Mouse (Mus musculus): ENCODE measurements around the gene Zzef1.

The Zzef1 gene

GRCm38 (mm10) chr11:72908391-72908790 is 112.4 kb downstream of the Zzef1 start:
- no peak for DNase-seq (ENCODE audit: low spot score in 2 of 2)

- DNase-seq (ENCODE audit: low spot score in 2 of 2): no peak
Measured at GRCm38 (mm10) chr11:72917299-72917996, 121.4 kb downstream of the Zzef1 start.

- no peak for DNase-seq (ENCODE audit: low spot score in 2 of 2)
Measured at GRCm38 (mm10) chr11:72923116-72923515, 127.1 kb downstream of the Zzef1 start.

GRCm38 (mm10) chr11:72924458-72924857 is 128.4 kb downstream of the Zzef1 start:
- no peak for DNase-seq (ENCODE audit: low spot score in 2 of 2)

- DNase-seq (ENCODE audit: low spot score in 2 of 2): no peak
Measured at GRCm38 (mm10) chr11:72925067-72925466, 129.0 kb downstream of the Zzef1 start.

- DNase-seq (ENCODE audit: low spot score in 2 of 2): peak in 1 of 2 experiments; percentile 47
Measured at GRCm38 (mm10) chr11:72926226-72926890, 130.3 kb downstream of the Zzef1 start.

GRCm38 (mm10) chr11:72928516-72928915 is 132.5 kb downstream of the Zzef1 start:
- DNase-seq (ENCODE audit: low spot score in 2 of 2): peak in 1 of 2 experiments; percentile 39

- no peak for DNase-seq (ENCODE audit: low spot score in 2 of 2)
Measured at GRCm38 (mm10) chr11:72940208-72941143, 144.4 kb downstream of the Zzef1 start.

GRCm38 (mm10) chr11:72944996-72945793 is 149.2 kb downstream of the Zzef1 start:
- no peak for DNase-seq (ENCODE audit: low spot score in 2 of 2)

- no peak for DNase-seq (ENCODE audit: low spot score in 2 of 2)
Measured at GRCm38 (mm10) chr11:72945875-72946559, 150.0 kb downstream of the Zzef1 start.

- no peak for DNase-seq (ENCODE audit: low spot score in 2 of 2)
Measured at GRCm38 (mm10) chr11:72946560-72947119, 150.6 kb downstream of the Zzef1 start.

- DNase-seq (ENCODE audit: low spot score in 2 of 2): no peak
Measured at GRCm38 (mm10) chr11:72947840-72948239, 151.8 kb downstream of the Zzef1 start.

- DNase-seq (ENCODE audit: low spot score in 2 of 2): no peak
Measured at GRCm38 (mm10) chr11:72948254-72948653, 152.2 kb downstream of the Zzef1 start.

GRCm38 (mm10) chr11:72951137-72952000 is 155.3 kb downstream of the Zzef1 start:
- no peak for DNase-seq (ENCODE audit: low spot score in 2 of 2)

- no peak for DNase-seq (ENCODE audit: low spot score in 2 of 2)
Measured at GRCm38 (mm10) chr11:72952226-72952625, 156.2 kb downstream of the Zzef1 start.

GRCm38 (mm10) chr11:72952697-72953096 is 156.7 kb downstream of the Zzef1 start:
- no peak for DNase-seq (ENCODE audit: low spot score in 2 of 2)

GRCm38 (mm10) chr11:72953116-72953439 is 157.1 kb downstream of the Zzef1 start:
- no peak for DNase-seq (ENCODE audit: low spot score in 2 of 2)

GRCm38 (mm10) chr11:72953440-72954151 is 157.6 kb downstream of the Zzef1 start:
- no peak for DNase-seq (ENCODE audit: low spot score in 2 of 2)

- DNase-seq (ENCODE audit: low spot score in 2 of 2): no peak
Measured at GRCm38 (mm10) chr11:72954216-72954615, 158.2 kb downstream of the Zzef1 start.
